Mouse (Mus musculus): ENCODE results near the gene Zscan5b.
"Not testable (repeated sequence)": the region's sequence is repeated elsewhere in the genome, so short reads cannot be mapped to it uniquely, and the experiment has no call there.

The Zscan5b gene

DNA sequence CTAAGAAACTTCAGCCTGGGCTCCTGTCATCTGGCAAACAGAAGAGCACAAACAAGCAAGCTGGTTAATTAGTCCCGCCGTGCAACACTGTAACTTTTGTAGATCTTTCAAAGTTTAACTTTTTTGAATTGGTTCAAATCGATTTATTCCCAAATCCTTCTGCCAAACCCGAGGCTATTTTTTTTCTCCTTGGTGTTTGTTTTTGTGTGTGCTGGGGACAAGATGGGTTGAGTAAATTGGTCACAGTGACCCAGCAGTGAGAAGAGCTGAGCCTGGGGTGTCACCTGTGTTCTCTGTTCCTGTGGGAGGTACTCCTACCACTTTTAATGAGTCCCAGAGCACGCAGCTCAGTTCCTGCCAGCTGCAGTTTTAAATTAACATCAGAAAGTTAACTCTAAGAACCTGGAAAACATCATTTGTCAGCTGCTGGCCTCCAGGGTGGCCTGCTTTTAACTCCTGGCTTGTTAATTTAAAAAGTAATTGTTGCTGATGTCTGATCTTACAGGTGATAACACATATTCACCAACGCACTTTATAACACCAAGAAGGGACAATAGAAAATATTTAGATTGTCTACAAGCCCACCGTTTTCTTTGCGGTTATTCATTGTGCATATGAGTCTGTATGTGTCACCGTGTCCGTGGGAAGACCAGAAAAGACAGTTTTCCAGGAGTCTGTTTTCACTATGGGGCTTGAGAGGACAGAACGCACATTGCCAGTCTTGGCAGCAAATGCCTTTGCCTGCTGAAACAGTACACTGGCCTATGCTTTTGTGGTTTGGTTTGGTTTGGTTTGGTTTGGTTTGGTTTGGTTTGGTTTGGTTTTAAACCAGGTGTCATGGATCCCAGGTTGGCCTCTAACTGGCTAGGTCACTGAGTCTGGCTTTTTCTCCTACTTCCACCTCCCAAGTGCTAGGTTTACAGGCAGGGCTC lies 22.5 kb downstream of the Zscan5b start:
- DNase-seq, result no peak

DNA sequence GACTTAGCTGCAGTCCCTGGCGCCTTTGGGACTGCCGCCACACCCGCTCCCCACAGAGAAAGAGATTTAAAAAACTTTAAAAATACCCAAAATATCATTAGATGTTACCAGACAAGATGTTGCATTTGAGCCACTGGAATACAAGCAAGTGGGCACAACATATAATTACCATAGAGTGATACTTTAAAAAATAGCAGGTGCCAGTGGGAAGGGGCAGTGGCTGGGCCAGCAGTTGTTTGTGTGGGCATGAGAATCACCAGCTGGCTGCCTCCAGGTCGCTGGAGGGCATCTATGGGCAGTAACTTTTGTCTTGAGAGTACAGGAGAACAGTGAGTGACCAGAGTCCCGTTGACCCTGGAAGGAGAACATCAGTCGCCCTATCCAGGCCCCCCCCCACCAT lies 30.3 kb downstream of the Zscan5b start, which contains the start of gene Epp13:
Gene Epp13 (plus strand): TSS at position 301 of the 400 bp plus-strand sequence.
- DNase-seq, result no peak

DNA sequence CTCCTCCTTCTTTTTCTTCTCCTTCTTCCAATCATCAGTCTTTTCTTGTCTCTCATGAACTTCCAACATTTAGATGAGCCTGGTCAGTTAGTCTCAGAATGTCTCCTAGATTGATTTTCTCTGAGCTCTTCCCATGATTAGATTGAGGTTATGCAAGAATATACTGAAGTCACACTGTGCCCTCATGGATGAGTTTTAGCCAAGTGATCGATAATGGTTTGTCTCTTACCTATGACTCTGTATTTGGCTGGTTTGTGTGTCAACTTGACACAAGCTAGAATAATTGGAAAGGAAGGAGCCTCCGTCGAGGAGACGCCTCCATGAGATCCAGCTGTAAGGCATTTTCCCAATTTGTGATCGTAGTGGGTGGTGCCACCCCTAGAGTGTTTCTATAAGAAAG lies 32.4 kb downstream of the Zscan5b start:
- no peak for DNase-seq

- DNase-seq, result no peak
Measured at GRCm38 (mm10) chr7:6257386-6257785, 35.3 kb downstream of the Zscan5b start.

DNA sequence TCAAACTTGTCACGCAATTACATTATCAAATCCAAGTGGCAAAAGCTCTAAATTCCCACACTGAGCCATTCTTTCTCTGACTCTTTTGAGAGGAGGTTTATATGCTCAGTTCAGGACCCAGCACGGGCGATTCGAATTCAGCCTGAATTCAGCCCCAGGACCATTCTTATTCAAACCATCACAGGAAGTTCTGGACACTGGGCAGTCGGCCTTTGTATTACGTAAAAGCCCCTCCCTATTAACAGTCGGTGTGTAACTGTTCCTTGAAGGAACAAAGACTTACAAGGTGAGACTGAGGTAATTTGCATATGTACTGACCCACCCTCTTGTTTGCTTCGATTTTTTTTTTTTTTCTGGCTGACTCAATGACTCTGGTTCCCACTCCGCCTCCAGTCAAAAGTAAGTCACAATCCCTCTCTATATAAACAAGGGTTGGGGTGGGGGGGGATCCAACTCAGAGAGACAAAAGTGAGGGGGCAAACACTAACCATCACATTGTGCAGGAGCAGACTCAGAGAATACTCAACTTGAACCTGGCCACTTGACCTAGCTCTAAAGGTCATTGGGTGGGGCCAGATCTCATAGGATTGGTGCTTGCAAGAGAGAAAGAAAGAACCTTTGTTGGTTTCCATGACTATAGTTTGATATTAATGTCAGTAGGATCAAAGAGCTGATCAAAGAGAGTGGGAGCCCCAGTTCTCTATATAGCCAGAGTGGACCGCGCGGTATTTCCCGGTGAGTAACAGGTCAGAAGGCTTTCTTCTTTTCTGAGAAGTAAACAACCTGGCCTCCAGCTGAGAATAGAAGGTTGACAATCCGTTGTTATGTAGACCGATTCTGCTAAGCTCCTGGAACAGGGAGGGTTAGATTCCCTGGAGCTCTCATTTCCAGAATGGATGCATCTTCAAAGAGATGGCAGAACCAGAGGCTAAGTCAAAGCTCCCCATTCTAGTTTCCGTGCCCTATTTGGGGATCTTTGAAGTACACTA lies 36.4 kb downstream of the Zscan5b start:
- no peak for DNase-seq

DNA sequence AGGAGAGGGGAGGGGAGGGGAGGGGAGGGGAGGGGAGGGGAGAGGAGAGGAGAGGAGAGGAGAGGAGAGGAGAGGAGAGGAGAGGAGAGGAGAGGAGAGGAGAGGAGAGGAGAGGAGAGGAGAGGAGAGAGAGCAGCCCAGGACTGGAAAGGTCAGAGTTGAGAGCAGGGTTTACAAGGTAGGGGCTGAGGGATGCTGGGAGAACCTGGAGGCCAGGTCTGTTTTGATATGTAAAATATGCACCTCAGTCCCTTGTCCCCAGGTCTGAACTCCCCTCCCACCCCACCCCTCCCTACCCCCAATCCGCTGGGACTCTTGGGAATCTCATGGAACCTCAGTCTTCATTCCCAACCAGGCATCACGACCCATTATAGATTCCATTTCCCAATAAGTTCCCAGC lies 37.9 kb downstream of the Zscan5b start:
- not testable (repeated sequence) for DNase-seq

DNA sequence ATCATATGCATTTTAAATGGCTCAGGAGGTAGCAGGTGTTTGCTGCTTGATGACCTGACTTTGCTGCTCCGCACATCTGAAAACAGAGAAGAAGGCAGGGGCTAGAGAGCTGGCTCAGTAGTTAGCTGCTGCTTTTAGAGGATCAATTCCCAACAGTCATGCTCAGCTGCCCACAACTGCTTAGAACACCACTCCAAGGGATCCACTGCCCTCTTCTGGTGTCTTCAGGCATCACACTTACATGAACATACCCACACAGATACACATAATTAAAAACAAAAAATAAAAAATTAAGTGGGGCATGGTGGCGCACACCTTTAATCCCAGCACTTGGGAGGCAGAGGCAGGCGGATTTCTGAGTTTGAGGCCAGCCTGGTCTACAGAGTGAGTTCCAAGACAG lies 40.0 kb downstream of the Zscan5b start:
- no peak for DNase-seq

- DNase-seq, result no peak
Measured at GRCm38 (mm10) chr7:6262984-6263383, 40.9 kb downstream of the Zscan5b start.

DNA sequence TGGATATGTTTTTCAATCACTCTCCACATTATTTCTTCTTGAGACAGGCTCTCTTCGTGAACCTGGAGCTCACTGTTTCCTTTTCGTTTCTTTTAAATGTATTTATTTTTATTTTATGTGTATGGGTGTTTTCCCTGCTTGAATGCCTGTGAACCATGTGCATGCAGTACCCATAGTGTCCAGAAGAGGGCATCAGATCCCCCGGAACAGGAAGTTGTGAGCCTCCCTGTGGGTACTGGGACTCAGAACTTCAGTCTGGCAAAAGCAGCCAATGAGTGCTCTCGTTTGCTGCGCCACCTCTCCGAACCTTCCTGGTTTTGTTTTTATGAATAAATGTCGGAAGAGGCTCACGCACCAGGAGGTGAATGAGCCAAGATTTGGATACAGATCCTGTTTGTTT lies 43.6 kb downstream of the Zscan5b start:
- peak in 1 of 2 experiments; percentile 17 for DNase-seq

GRCm38 (mm10) chr7:6277906-6278305 lies 55.8 kb downstream of the Zscan5b start:
- no peak for DNase-seq

DNA sequence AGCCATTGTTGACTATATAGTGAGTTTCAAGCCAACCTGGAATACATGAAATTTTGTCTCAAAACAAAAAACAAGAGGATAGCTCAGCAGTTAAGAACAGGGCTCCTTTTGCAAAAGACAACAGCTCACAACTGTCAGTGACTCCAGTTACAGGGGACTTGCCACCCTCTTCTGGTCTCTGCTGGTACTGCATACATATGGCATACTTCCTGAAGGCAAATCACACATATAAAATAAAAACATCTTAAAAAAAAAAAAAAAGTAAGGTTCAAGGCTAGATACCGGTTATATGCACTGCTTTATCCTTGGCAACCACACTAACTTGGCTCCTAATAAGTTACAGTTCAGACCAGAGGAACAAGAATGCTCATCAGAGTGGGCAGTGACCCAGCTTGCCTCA lies 60.7 kb downstream of the Zscan5b start:
- peak; percentile 69 to 88 for DNase-seq

DNA sequence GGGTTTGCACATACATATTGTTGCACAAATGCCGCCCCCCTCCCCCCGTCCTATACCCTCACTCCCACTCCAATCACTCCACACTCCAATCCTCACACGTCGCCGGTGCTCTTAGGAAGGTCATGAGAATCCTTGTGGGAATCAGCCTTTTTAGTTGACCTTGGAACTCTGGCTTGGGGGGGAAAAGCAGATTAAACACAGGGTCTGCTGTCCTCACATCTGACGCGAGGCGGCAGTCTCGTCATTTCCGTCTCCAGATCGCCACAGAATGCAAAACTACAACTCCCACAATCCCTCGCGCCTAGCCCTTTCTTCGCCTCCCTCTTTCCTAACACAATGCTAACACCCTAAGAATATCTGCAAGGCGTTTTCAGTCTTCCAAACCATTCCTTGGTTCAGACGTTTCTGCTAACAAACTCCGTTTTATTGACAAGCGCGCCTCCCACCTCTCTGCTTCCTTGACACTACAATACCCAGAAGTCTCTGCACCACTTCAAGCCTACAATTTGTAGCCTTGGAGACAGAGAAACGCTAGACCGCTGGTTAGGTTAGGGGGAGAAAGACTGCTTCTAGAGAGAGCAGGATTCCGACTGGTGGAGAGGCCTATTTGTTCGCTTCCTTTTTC lies 61.5 kb downstream of the Zscan5b start:
- DNase-seq, result peak; percentile 83 to 85

DNA sequence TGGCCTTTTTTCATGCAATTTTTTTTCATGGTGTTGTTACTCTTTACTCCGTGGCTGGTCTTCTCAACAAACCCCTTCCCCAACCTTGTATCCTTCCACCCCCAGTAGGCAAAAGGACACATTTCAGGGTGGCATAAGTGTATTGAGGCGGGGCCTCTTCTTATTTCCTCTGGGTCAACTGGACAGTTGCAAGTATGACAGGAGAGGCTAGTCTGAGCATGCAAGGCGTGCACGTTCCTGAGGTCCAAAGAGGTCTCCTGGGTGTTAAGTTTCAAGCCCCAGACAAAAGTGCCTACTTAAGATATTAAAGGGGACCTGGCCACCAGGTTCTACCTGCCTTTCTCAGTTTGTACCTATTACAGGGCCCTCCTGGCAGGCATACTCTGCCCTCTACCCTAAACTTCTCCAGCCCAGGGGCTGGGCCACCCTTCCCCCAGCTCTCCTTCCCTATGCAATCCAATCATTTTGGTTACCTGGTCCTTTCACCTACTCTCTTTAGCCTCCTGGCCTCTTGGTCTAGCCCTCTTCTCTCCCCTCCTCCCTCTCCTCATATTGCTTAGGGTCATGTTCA lies 62.4 kb downstream of the Zscan5b start:
- DNase-seq, result no peak

- no peak for DNase-seq
Measured at GRCm38 (mm10) chr7:6285366-6285765, 63.3 kb downstream of the Zscan5b start.

GRCm38 (mm10) chr7:6285842-6286705 lies 64.0 kb downstream of the Zscan5b start, which contains the start of gene Zfp667:
Gene Zfp667 (plus strand): TSS chr7:6286579.
- DNase-seq, result peak; percentile 96 to 99

- DNase-seq, result peak; percentile 29 to 36
Measured at GRCm38 (mm10) chr7:6286921-6287531, 64.9 kb downstream of the Zscan5b start.
